Mouse (Mus musculus) cortical plate, adult 2 months (tissue): ENCODE results near the gene Slc43a2. TPM values are rescaled to one million over a fixed set of nuclear protein-coding genes. Genes with fewer than 3 reads are reported as not detected.

ENCODE experiments used
- H3K27ac ChIP-seq: fragments of 200-500 bp; 2 replicates; pipeline ENCODE4 v1.5.1; 2012; ENCODE audit warnings: low read length, control low read depth, inconsistent platforms; ENCODE audit not compliant: insufficient read depth
- H3K4me1 ChIP-seq: fragments of 200-500 bp; 2 replicates; pipeline ENCODE4 v1.6.1; 2011; ENCODE audit warnings: low read length; ENCODE audit not compliant: control insufficient read depth, insufficient read depth
- H3K4me3 ChIP-seq: fragments of 200-500 bp; 2 replicates; pipeline ENCODE4 v1.5.1; 2011; ENCODE audit warnings: mild to moderate bottlenecking, low read length, control low read depth; ENCODE audit not compliant: insufficient read depth
- CTCF ChIP-seq: fragments of 200-500 bp; IDR thresholded peaks from 2 replicates; pipeline ENCODE4 v1.5.1; 2011; ENCODE audit warnings: mild to moderate bottlenecking, control low read depth, low read length; ENCODE audit not compliant: insufficient read depth; ENCODE audit errors: extremely low read depth
- POLR2A ChIP-seq: fragments of 200-500 bp; IDR thresholded peaks from 2 replicates; pipeline ENCODE4 v1.6.1; 2011; ENCODE audit warnings: mild to moderate bottlenecking, low read length, control low read depth; ENCODE audit not compliant: insufficient read depth; ENCODE audit errors: extremely low read depth
- polyA plus RNA-seq: library from polyadenylated mRNA; depleted of rRNA; stranded (reverse); fragments of >200 nt; gene quantifications from 2 replicates; pipeline ENCODE4 v1.2.3, GENCODE M21; 2012

Gene Slc43a2
- polyA plus RNA-seq, 1 experiment = 34.3 TPM

GRCm38 (mm10) chr11:75568962-75569361 is 37.5 kb downstream of the Slc43a2 start:
- Histone ChIP-seq H3K4me3 (no peak overlapping the region), H3K4me1 (peaks cover 6% of the 10 kb centered on the region), H3K27ac (no peak overlapping the region)
- TF ChIP-seq POLR2A = no peak
- no peak for TF ChIP-seq CTCF

GRCm38 (mm10) chr11:75570375-75571125 is 39.1 kb downstream of the Slc43a2 start:
- no peak overlapping the region for H3K27ac ChIP-seq
- no peak overlapping the region for H3K4me3 ChIP-seq
- TF ChIP-seq POLR2A = no peak
- TF ChIP-seq CTCF = no peak
- H3K4me1 ChIP-seq = peaks cover 6% of the 10 kb centered on the region

GRCm38 (mm10) chr11:75571126-75571990 is 39.9 kb downstream of the Slc43a2 start:
- Histone ChIP-seq H3K27ac (no peak overlapping the region), H3K4me1 (peaks cover 6% of the 10 kb centered on the region), H3K4me3 (no peak overlapping the region)
- TF ChIP-seq POLR2A = no peak

GRCm38 (mm10) chr11:75572301-75572791 is 40.9 kb downstream of the Slc43a2 start:
- Histone ChIP-seq H3K27ac (no peak overlapping the region), H3K4me3 (no peak overlapping the region), H3K4me1 (peaks cover 6% of the 10 kb centered on the region)
- TF ChIP-seq CTCF = no peak
- TF ChIP-seq POLR2A = no peak

- H3K4me3 ChIP-seq = no peak overlapping the region
- H3K4me1 ChIP-seq = peaks cover 6% of the 10 kb centered on the region
- peak; percentile 94 for TF ChIP-seq CTCF
- 0 out of 2 replicates have a peak, but pooled peaks have one; percentile 7 for TF ChIP-seq POLR2A
- H3K27ac ChIP-seq = peak overlapping the region; percentile 24; the same call in 1 of the 2 replicates
These were observed 41.6 kb downstream of the Slc43a2 start for GRCm38 (mm10) chr11:75572854-75573650.

GRCm38 (mm10) chr11:75574378-75575123 is 43.1 kb downstream of the Slc43a2 start:
- Histone ChIP-seq H3K4me3 (no peak overlapping the region), H3K4me1 (peaks cover 6% of the 10 kb centered on the region), H3K27ac (no peak overlapping the region)
- no peak for TF ChIP-seq POLR2A
- no peak for TF ChIP-seq CTCF

- TF ChIP-seq CTCF = no peak
- no peak for TF ChIP-seq POLR2A
- Histone ChIP-seq H3K27ac (no peak overlapping the region), H3K4me1 (peaks cover 6% of the 10 kb centered on the region), H3K4me3 (no peak overlapping the region)
These were observed 44.1 kb downstream of the Slc43a2 start for GRCm38 (mm10) chr11:75575560-75576123.

- Histone ChIP-seq H3K27ac (no peak overlapping the region), H3K4me3 (no peak overlapping the region), H3K4me1 (no peaks in the 10 kb centered on the region)
- TF ChIP-seq CTCF = no peak
- no peak for TF ChIP-seq POLR2A
These were observed 47.1 kb downstream of the Slc43a2 start for GRCm38 (mm10) chr11:75578609-75579008.
